Mouse (Mus musculus): ENCODE measurements around the gene Kif1c. TPM values are rescaled to one million over a fixed set of nuclear protein-coding genes. Genes with fewer than 3 reads are reported as not detected.

Kif1c gene
- polyA plus RNA-seq, 1 experiment: 87.1 TPM

- Histone ChIP-seq H3K4me1 (ENCODE audit: control insufficient read depth, insufficient read depth, insufficient read length, low read length) (peaks cover 2% of the 10 kb centered on the region; the same call in 1 of the 2 replicates), H3K4me3 (ENCODE audit: low read depth, low read length) (no peak overlapping the region), H3K27me3 (ENCODE audit: control insufficient read depth, insufficient read depth, low read length) (no peaks in the 10 kb centered on the region), H3K36me3 (ENCODE audit: control insufficient read depth, insufficient read depth, low read length) (peaks cover 73% of the 10 kb centered on the region), H3K27ac (ENCODE audit: insufficient read depth, low read depth, low read length) (peak overlapping the region; percentile 33; the same call in 1 of the 2 replicates)
- 39% methylated on average over 6 of the region's 6 CpGs for WGBS
- TF ChIP-seq CTCF (IDR thresholded peaks at IDR 0.05; ENCODE audit: extremely low read depth, insufficient read length, insufficient replicate concordance, low read depth, low read length) (no peak), POLR2A (IDR thresholded peaks at IDR 0.05; ENCODE audit: low read depth, low read length) (no peak)
Observed at GRCm38 (mm10) chr11:70713222-70713621, 12.9 kb downstream of the Kif1c start.

GRCm38 (mm10) chr11:70715832-70716231, 15.5 kb downstream of the Kif1c start:
- peaks cover 71% of the 10 kb centered on the region for H3K36me3 ChIP-seq (ENCODE audit: control insufficient read depth, insufficient read depth, low read length)
- H3K4me1 ChIP-seq (ENCODE audit: control insufficient read depth, insufficient read depth, insufficient read length, low read length): peaks cover 2% of the 10 kb centered on the region; the same call in 1 of the 2 replicates
- no peak overlapping the region for H3K27ac ChIP-seq (ENCODE audit: insufficient read depth, low read depth, low read length)
- no peaks in the 10 kb centered on the region for H3K27me3 ChIP-seq (ENCODE audit: control insufficient read depth, insufficient read depth, low read length)
- H3K4me3 ChIP-seq (ENCODE audit: low read depth, low read length): no peak overlapping the region
- TF ChIP-seq POLR2A (IDR thresholded peaks at IDR 0.05; ENCODE audit: low read depth, low read length): no peak
- no peak for TF ChIP-seq CTCF (IDR thresholded peaks at IDR 0.05; ENCODE audit: extremely low read depth, insufficient read length, insufficient replicate concordance, low read depth, low read length)
- WGBS: 81% methylated on average over 6 of the region's 6 CpGs

- Histone ChIP-seq H3K27me3 (ENCODE audit: control insufficient read depth, insufficient read depth, low read length) (no peaks in the 10 kb centered on the region), H3K4me1 (ENCODE audit: control insufficient read depth, insufficient read depth, insufficient read length, low read length) (no peaks in the 10 kb centered on the region), H3K36me3 (ENCODE audit: control insufficient read depth, insufficient read depth, low read length) (peaks cover 72% of the 10 kb centered on the region), H3K4me3 (ENCODE audit: low read depth, low read length) (no peak overlapping the region), H3K27ac (ENCODE audit: insufficient read depth, low read depth, low read length) (no peak overlapping the region)
- WGBS: 77% methylated on average over 5 of the region's 5 CpGs
- TF ChIP-seq POLR2A (IDR thresholded peaks at IDR 0.05; ENCODE audit: low read depth, low read length): no peak
- no peak for TF ChIP-seq CTCF (IDR thresholded peaks at IDR 0.05; ENCODE audit: extremely low read depth, insufficient read length, insufficient replicate concordance, low read depth, low read length)
Observed at GRCm38 (mm10) chr11:70718481-70718880, 18.1 kb downstream of the Kif1c start.

GRCm38 (mm10) chr11:70720567-70720966, 20.2 kb downstream of the Kif1c start:
- peaks cover 84% of the 10 kb centered on the region for H3K36me3 ChIP-seq (ENCODE audit: control insufficient read depth, insufficient read depth, low read length)
- H3K27me3 ChIP-seq (ENCODE audit: control insufficient read depth, insufficient read depth, low read length): no peaks in the 10 kb centered on the region
- H3K4me1 ChIP-seq (ENCODE audit: control insufficient read depth, insufficient read depth, insufficient read length, low read length): no peaks in the 10 kb centered on the region
- WGBS: 82% methylated on average over 3 of the region's 3 CpGs
- no peak for TF ChIP-seq POLR2A (IDR thresholded peaks at IDR 0.05; ENCODE audit: low read depth, low read length)
- TF ChIP-seq CTCF (IDR thresholded peaks at IDR 0.05; ENCODE audit: extremely low read depth, insufficient read length, insufficient replicate concordance, low read depth, low read length): no peak
- H3K27ac ChIP-seq (ENCODE audit: insufficient read depth, low read depth, low read length): no peak overlapping the region
- no peak overlapping the region for H3K4me3 ChIP-seq (ENCODE audit: low read depth, low read length)

GRCm38 (mm10) chr11:70721072-70721471, 20.7 kb downstream of the Kif1c start:
- Histone ChIP-seq H3K4me3 (ENCODE audit: low read depth, low read length) (no peak overlapping the region), H3K27me3 (ENCODE audit: control insufficient read depth, insufficient read depth, low read length) (no peaks in the 10 kb centered on the region), H3K36me3 (ENCODE audit: control insufficient read depth, insufficient read depth, low read length) (peaks cover 85% of the 10 kb centered on the region), H3K27ac (ENCODE audit: insufficient read depth, low read depth, low read length) (no peak overlapping the region), H3K4me1 (ENCODE audit: control insufficient read depth, insufficient read depth, insufficient read length, low read length) (no peaks in the 10 kb centered on the region)
- 96% methylated on average over 3 of the region's 3 CpGs for WGBS
- TF ChIP-seq CTCF (IDR thresholded peaks at IDR 0.05; ENCODE audit: extremely low read depth, insufficient read length, insufficient replicate concordance, low read depth, low read length) (no peak), POLR2A (IDR thresholded peaks at IDR 0.05; ENCODE audit: low read depth, low read length) (no peak)

GRCm38 (mm10) chr11:70724706-70725105, 24.4 kb downstream of the Kif1c start:
- no peak overlapping the region for H3K27ac ChIP-seq (ENCODE audit: insufficient read depth, low read depth, low read length)
- no peaks in the 10 kb centered on the region for H3K4me1 ChIP-seq (ENCODE audit: control insufficient read depth, insufficient read depth, insufficient read length, low read length)
- no peak overlapping the region for H3K4me3 ChIP-seq (ENCODE audit: low read depth, low read length)
- 93% methylated on average over 9 of the region's 9 CpGs for WGBS
- H3K36me3 ChIP-seq (ENCODE audit: control insufficient read depth, insufficient read depth, low read length): peaks cover 79% of the 10 kb centered on the region
- H3K27me3 ChIP-seq (ENCODE audit: control insufficient read depth, insufficient read depth, low read length): no peaks in the 10 kb centered on the region
- TF ChIP-seq POLR2A (IDR thresholded peaks at IDR 0.05; ENCODE audit: low read depth, low read length) (no peak), CTCF (IDR thresholded peaks at IDR 0.05; ENCODE audit: extremely low read depth, insufficient read length, insufficient replicate concordance, low read depth, low read length) (no peak)

- H3K27ac ChIP-seq (ENCODE audit: insufficient read depth, low read depth, low read length): no peak overlapping the region
- peaks cover 62% of the 10 kb centered on the region for H3K36me3 ChIP-seq (ENCODE audit: control insufficient read depth, insufficient read depth, low read length)
- peaks cover 8% of the 10 kb centered on the region; the same call in 1 of the 2 replicates for H3K4me1 ChIP-seq (ENCODE audit: control insufficient read depth, insufficient read depth, insufficient read length, low read length)
- H3K4me3 ChIP-seq (ENCODE audit: low read depth, low read length): no peak overlapping the region
- 85% methylated on average over 2 of the region's 2 CpGs for WGBS
- no peaks in the 10 kb centered on the region for H3K27me3 ChIP-seq (ENCODE audit: control insufficient read depth, insufficient read depth, low read length)
- no peak for TF ChIP-seq POLR2A (IDR thresholded peaks at IDR 0.05; ENCODE audit: low read depth, low read length)
- no peak for TF ChIP-seq CTCF (IDR thresholded peaks at IDR 0.05; ENCODE audit: extremely low read depth, insufficient read length, insufficient replicate concordance, low read depth, low read length)
Observed at GRCm38 (mm10) chr11:70726585-70726984, 26.2 kb downstream of the Kif1c start.

All from small intestine, adult 2 months (tissue).